Mouse (Mus musculus) kidney, embryonic 15.5 days (tissue): ENCODE results near the gene Gnrhr. TPM values are rescaled to one million over a fixed set of nuclear protein-coding genes. Genes with fewer than 3 reads are reported as not detected.

Experiments
- polyA plus RNA-seq: library from polyadenylated mRNA; unstranded; fragments of >200 nt; fragmentation: Nextera tagmentation; extraction: Ambion mirVana; gene quantifications from 2 replicates; pipeline ENCODE4 v1.2.1, GENCODE M21; 2015

Gene Gnrhr
- polyA plus RNA-seq, 1 experiment from 2014 or later = not detected

Other genes with a start within 250 kb of the Gnrhr start
- gene Cenpc1, start 132.3 kb downstream of the Gnrhr start, polyA plus RNA-seq = 34.6 and 35.4 TPM in 2 replicates
- 0.58 and 0.66 TPM in 2 replicates for gene Stap1, start 126.2 kb downstream of the Gnrhr start, polyA plus RNA-seq
- gene Uba6, start 25.1 kb downstream of the Gnrhr start, polyA plus RNA-seq = 12.8 and 14.0 TPM in 2 replicates
- not detected in 2 replicates for gene Tmprss11c, start 91.4 kb upstream of the Gnrhr start, polyA plus RNA-seq
- not detected in 2 replicates for gene Tmprss11d, start 175.5 kb upstream of the Gnrhr start, polyA plus RNA-seq